Mouse (Mus musculus): Measurements from ENCODE around the gene Gm29609. TPM values are rescaled to one million over a fixed set of nuclear protein-coding genes. Genes with fewer than 3 reads are reported as not detected.
"Not testable (repeated sequence)": the region's sequence is repeated elsewhere in the genome, so short reads cannot be mapped to it uniquely, and the experiment has no call there.

The Gm29609 gene
- under 1 TPM; 0.15 to 0.56 (median 0.29) TPM for total RNA-seq (2022)

DNA sequence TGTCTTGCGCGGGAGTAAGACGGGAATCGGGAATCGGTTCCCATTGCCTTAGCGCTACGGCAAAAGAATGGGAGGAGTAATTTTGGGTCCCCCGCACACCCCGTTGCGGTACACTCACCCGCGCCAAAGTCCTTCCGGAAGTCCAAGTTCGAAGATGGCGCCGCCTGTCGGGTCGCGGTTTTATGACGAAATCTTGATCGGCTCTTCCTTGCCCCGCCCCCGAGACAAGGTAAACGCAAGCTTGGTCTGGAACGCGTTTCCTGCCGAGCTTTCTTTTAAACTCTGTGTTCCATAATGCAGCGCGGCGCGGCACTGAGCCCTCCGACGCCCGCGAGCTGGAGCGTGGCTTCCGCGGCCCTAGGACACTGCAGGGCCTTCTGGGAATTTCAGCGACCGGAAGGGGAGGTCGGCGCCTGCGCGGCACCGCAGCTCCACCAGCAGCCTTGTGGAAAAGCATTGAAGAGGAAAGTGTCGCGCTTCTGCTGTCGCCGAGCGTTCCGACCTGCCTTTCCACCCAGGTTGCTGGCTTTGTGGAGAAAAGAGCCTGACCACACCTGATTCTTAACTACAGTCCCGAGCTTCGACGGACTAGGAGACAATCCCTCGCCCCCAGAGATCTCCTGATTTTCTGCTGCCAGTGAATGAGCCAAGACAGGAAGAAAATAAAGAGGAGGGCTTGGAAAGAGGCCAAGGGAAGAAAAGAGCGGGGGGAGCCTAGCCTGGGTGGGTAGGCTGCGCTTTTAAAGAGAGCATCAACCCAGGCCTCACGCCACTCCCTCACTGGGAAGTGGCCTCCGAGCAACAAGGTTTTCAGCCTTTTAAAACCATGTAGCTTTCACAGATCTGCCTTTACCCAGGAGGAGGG, at the start of gene Gm29609, which contains the start of gene Gtf3c2:
Gm29609 (minus strand) TSS at position 146 of the 865 bp plus-strand sequence.
Gtf3c2 (minus strand) TSS at position 379 of the 865 bp plus-strand sequence.
- DNase-seq (ENCODE audit: low spot score in 2 of 2) = peak; percentile 86 to 90

DNA sequence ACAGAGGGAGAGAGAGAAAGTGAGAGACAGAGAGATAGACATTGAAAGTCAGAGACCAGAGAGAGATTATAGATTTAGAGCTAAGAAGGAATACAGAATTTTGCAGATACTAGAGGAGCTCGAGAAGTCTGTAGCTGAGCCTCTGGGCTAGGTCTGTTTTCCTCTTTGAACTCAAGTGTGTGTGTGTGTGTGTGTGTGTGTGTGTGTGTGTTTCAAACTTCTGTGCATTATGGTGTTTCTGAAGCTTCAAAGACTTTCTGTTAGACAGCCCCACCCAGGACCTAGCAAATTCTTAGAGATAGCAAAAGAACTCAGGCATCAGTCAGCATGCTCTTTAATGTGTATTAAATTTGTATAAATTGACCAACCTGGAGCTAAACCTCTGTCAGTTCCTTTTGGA, 46.9 kb upstream of the Gm29609 start:
- DNase-seq (ENCODE audit: low spot score in 2 of 2) = no peak

DNA sequence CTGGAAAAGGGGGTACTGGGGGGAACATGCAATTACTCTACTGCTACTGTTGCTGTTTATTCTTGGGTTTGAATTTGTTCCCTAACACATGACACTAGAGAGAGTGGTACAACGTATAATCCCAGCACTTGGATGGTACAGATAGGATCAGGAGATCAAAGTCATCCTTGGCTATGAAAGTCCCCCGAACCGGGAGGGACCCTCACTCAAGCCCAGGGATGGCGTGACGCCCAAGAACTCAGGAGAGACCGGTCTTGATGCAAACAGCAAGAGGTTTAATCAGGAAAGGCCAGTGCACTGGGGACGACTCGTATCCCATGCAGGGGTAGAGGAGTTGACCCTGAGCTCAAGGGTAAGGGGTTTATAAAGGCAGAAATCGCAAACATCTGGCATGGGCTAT, 43.0 kb upstream of the Gm29609 start:
- DNase-seq (ENCODE audit: low spot score in 2 of 2) = no peak

DNA sequence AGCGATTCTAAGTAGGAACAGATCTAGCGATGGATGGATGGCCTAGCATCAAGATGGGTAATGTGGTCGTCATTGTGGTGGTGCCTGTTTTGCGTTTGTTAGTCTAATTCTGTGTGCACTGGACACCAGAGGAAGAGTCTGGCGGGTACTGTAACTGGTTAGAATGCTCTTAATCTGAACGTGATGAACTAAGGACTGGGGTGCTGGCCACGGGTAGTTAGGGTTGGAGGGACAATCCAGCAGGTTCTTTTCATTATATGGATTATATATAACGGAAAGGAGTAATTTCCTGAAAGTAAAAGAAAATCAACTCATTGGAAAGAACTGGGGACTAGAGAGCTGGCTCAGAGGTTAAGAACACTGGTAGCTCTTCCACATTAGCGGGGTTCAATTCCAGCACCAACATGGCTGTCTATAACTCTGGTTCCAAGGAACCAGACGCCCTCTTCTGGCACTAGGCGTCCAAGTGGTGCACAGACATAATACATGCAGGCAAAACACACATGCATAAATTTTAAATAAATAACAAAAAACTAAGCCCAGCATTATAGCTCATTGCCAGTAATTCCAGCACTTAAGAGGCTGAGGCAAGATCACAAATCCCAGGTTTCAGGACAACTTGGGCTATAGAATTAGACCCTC, 41.7 kb upstream of the Gm29609 start:
- no peak for DNase-seq (ENCODE audit: low spot score in 2 of 2)

DNA sequence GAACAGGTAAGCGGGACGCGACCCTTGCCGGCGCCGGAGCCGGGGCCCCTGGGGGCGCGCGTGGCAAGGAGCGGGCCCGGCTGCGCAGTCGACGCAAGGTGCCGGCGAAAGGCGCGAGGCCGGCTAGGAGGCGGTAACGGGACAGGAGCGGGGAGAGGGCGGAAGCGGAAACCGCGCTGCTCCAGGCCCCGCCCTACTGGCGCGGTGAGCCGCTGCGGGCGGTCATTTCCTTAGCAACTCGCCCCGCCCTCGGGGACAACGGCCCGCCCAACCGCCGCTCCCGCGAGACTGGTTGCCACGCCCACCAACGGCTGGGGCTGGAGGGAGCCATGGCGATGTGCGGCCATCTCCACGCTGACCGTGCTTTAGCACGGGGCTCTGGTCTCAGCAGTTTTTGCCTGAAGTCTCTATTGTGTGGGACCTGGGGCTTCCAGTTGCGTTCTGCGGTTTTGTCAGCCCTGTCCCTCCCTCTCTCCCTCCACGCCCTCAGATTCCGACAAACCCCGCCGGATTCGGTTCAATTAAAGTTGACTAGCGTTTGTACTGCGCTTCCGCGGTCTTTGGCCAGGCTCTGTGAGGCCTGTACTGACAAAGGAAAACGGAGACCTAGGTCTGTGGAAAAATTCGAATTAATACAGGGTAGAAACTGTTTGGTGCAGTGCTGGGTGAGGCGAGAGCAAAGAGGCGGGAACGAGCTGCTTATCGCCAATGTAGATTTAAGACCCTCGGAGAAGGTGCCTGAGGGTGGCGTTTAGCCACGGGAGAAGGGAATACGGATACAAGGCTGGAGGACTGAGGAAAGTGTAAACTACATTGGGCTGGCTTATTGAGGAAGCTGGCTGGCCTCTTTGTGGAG, 41.0 kb upstream of the Gm29609 start, which contains the start of gene Ppm1g:
Ppm1g (minus strand) TSS at position 240 of the 856 bp plus-strand sequence.
- DNase-seq (ENCODE audit: low spot score in 2 of 2) = peak; percentile 94 to 96

DNA sequence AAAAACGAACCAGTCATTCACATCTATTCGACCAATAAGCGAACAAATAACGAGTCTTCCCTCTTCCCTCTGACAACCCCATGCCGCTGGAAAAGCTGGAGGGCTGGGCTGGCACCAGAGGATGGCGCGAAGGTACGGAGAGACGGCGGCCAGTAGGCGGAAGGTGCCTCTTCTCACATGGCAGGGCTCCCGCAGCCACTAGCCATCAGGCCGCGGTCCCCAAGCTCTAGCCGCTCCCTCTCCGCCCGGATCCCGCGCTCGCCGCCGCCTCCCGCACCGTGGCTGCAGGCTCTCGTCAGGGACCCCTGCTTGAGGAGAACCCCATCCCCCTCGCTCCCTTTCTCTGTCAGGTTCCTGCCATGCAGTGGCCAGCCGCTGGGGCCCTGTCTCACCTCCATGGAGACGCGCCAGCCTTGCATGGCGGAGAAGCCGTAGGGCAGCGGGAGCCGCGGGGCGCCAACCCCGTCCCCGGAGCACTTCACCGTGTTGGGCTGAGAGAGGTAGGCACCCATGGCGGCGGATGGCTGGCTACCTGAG, 40.3 kb upstream of the Gm29609 start:
- DNase-seq (ENCODE audit: low spot score in 2 of 2) = no peak

DNA sequence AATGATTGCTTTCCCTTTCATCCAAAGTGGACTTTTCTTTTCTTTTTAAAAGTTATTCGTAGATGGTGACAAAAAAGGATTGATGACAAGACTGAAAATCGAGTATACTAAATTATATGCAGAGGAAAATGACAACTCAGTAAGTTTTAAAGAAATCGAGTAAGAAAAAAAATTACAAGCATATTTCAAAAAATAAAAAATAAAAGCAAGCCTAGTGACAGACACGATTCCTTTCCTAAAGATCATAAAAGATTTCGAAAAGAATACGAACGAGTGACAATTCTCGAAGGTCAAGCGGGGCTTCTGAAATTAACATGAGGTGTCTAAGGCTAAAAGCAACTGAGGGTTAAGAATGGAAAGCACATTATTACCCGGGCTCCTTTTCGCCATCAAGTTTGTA, 39.8 kb upstream of the Gm29609 start:
- DNase-seq (ENCODE audit: low spot score in 2 of 2) = no peak

DNA sequence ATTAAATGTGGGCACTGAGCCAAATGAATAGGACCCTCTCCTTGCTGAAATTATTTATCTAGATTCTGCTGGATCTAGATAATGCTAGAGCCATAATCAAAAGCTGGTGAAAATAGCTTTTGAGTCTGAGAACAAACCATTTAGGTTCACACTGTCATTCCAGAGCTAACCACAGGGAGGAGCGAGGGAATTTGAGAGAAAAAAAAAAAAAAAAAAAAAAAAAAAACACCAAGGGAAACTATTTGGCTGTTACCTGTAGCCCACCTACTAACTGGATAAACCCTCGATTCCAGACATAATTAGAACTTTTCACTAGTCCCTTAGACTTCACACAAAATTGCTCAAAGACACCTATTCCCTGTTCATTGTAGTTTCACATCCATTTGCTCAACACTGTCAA, 39.4 kb upstream of the Gm29609 start:
- DNase-seq (ENCODE audit: low spot score in 2 of 2) = no peak

DNA sequence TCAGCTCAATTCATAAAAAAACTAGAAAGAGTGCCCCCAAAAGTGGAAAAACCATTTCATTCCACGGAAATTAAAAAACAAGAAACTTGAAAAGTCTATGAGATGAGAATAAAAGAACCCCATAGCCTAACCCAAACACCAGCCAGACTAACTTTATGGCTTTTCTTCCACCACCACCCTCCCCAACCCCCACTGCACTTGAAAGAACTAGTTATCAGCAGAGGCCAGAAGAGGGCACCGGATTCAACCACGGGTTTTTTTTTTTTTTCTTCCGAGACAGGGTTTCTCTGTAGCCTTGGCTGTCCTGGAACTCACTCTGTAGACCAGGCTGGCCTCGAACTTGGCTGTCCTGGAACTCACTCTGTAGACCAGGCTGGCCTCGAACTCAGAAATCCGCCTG, 38.6 kb upstream of the Gm29609 start:
- DNase-seq (ENCODE audit: low spot score in 2 of 2) = no peak

DNA sequence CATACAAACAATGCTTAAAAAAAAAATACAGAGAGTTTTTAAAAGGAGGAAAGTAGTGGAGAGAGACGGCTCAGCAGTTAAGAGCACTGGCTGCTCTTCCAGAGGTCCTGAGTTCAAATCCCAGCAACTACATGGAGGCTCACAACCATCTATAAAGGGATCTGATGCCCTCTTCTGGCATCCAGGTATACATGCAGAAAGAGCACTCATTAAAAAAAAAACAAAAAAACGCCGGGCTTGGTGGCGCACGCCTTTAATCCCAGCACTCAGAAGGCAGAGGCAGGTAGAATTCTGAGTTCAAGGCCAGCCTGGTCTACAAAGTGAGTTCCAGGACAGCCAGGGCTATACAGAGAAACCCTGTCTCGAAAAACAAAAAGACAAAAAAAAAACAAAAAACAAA, 36.8 kb upstream of the Gm29609 start:
- not testable (repeated sequence) for DNase-seq (ENCODE audit: low spot score in 2 of 2)

DNA sequence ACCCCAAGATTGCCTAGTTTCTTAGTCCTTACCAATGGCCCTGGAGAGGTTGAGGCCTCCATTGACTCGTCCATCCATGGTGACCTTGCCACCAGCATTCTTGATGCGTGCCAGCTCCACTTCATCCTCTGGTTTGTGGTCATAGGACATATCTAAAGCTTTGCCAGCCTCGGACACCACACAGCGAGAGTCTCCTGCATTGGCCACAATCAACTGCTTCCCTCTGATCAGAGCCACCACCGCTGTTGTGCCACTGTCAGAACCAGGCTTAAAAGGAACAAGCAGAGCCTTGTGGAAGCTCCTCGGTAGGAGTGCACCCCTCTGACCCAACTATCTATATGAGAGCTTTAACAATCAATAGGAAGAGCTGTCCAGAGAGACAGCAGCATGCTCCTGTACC, 24.7 kb upstream of the Gm29609 start:
- DNase-seq (ENCODE audit: low spot score in 2 of 2) = no peak

DNA sequence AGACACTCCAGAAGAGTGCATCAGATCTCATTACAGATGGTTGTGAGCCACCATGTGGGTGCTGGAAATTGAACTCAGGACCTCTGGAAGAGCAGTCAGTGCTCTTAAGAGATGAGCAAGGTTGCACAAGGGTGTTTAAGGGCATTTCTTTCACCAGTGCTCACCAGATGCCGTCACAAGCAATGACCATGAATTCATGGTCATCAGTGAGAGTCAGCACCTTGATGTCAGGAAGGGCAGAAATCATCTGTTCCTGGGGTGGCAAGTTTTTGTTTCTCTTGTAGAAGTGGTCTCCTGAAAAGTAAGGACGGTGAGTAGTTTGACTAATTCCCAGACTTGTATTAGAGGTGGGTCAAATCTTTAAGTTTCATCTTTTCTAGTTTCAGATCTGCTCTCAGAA, 24.2 kb upstream of the Gm29609 start:
- no peak for DNase-seq (ENCODE audit: low spot score in 2 of 2)

DNA sequence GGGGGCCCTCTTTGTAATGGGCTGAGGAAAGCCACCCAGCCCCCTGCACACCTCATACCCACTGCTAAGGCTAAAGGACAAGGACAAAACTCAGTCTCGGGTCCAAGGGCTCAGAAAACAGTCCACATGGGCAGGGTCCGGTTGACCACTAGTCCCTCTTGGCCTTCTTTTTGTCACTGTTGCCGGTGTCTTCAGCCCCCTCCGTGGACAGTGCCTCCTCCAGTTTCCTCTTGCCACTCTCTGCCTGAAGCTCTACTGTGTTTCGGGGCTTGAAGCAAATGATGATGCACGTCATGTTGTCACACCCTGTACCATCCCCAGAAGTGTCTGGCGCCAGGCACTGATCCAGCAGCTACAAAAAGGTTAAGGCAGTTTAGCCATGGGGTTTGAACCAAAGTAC, 23.2 kb upstream of the Gm29609 start:
- DNase-seq (ENCODE audit: low spot score in 2 of 2) = no peak

DNA sequence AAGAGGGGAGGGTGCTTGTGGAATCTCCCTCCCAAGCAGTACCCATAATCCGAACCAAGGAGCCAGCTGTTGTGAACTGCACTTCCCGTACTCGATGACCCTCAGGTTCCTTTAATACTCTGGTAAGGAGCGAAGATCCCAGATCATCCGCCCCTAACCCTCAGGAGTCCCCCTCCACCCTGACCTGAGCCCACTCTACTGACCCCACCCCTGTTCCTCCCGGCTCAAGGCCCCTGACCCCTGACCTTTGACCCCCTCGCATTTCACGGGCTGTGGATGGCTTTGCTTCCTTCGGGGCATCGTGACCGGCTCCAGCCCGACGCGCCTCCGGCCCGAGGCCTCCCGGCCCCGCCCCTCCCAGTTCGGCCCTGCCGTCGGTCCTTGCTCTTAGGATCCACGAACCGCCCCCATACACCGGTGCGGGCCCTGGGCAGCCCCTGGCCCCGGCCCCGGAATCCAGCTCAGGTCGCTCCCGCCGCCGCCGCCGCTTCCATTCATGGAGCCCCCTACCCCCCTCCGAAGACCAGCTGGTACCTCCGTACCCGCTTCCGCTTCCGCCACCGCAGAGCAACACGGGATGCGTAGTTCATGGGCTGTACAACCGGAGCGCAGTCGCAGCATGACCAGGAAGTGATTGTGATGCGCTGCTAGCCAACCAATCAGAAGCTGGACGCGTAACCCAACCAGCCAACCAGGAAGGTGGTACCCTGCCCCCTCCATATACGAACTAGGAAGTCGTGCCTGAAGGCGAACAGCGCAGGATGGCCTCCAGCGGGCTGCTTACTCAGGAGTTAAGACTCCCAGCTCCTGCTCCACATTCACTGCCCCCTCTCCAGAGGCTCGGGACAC, 22.3 kb upstream of the Gm29609 start, which contains the start of gene Zfp513:
Zfp513 (minus strand) TSS at position 562 of the 849 bp plus-strand sequence.
- peak; percentile 93 to 95 for DNase-seq (ENCODE audit: low spot score in 2 of 2)

DNA sequence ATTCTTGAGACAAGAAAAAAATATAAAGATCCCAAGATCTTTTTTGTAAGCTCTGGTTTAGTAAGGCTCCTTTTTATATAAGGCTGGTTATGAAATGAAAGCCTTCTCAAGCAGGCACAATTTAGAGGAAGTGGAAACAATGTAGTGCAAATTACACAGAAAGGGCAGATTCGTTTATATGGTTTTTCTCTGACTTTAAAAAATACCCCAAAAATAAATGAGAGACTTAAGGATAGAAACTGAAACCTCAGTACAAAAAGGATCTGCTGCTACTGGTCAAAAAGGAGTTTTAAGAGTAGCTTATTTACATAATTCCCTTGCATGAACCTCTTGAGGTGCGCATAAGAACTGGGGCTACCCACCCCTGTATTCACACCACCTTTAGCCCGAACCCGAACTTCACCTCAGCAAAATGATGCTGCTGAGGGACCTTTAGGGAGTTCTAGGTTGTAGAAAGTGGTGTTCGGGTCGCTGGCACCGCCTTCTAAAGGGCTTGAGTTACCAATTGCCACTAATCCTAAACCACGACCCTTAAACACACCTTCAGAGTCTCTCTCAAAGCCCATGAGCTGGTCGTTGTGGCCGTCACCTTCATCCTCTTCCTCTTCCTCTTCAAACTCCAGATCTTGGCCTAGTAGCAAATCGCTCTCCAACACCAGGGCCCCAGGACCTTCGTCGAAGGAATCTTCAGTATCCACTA, 21.5 kb upstream of the Gm29609 start:
- no peak for DNase-seq (ENCODE audit: low spot score in 2 of 2)

DNA sequence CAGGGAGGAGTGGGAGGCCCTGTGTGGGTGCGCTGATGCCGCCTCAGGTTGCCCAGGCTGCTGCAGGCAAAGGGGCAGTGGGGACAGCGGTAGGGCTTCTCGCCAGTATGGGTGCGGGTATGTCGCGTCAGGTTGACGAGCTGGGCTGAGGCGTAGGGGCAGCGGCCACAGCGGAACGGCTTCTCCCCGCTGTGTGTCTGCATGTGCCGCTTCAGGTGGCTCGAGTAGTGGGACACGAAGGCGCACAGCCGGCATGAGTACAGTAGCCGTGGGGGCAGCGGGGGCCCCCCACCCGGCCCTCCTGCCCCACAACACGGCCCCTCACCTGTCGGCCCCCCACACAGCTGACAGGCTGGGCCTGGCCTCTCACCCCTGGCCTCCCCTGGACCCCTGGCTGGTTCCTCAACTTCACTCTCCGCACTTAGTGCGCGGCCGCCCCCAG, 20.6 kb upstream of the Gm29609 start:
- no peak for DNase-seq (ENCODE audit: low spot score in 2 of 2)

DNA sequence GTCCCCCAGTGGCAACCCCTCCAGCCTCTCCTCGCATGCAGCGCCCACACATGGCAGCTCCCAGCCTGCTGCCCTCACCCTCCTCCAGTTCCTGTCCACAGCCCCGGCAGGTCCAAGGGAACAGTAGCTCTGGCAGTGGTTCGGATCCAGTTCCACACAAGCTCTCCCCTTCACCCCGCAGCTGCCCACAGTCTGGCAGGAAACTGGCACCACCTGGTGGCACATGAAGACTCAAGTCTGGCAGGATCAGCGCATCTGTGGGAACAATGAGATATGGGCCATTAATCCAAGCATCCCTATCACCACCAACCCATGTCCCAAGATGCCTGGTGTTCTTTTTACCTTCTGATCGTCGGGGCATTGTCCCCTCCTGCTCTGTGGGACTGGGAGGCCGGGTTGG, 20.2 kb upstream of the Gm29609 start:
- no peak for DNase-seq (ENCODE audit: low spot score in 2 of 2)

DNA sequence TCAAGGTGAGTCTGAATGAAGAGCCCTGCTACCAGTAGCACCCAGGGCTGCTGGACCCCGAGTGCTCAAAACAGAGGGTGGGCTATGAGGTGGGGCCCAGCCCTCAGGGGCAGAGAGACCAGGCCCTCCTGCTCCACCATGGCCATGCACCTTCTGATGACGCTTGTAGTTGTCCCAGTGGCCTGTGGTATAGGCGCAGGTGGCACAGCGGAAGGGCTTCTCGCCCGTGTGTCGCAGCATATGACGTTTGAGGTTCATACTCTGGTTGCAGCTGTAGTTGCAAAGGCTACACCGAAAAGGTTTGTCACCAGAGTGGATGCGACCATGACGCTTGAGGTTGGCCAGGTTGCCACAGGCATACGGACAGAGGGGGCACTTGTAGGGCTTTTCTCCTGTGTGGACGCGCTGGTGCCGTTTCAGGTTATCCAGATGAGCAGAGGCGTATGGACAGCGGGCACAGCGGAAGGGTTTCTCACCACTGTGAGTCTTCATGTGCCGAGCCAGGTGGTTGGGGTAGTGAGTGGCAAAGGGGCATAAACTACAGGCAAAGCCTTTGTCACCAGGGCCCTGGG, 19.7 kb upstream of the Gm29609 start:
- DNase-seq (ENCODE audit: low spot score in 2 of 2) = no peak

DNA sequence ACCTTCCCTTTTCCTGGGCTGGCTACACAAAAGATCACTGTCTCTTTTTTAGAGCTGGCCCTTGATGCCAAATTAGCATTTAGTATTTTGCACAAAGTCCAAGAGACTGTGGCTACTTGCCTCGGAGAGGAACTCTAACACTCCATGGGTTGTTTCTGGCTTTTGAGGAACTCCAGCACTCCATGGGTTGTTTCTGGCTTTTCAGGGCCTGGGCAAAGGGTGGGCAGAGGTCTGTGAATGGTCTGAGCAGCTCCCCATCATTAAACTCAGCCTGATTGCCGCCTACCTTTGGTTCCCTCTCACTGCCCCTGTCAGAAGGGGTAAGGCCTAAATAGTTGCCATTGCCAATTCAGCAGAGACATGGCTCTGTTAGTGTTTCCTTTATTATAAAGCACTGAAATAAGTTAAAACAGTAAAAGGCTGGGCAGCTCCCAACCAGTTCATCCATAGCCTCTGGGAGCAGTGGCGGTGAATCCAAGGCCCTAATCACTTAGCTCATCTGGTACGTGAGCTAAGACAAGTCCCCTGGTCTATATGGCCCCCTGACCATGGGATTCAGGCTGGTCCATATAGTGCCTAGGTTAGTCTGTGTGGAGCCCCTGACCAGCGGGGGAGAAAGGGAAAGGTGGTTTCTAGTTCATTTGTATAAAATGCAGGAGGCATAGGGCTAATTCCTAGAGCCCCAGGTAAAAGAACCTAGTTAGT, 19.1 kb upstream of the Gm29609 start:
- DNase-seq (ENCODE audit: low spot score in 2 of 2) = no peak
